Mouse (Mus musculus) left cerebral cortex, adult 18-20 months (tissue): Measurements from ENCODE around the gene Irf2. TPM values are rescaled to one million over a fixed set of nuclear protein-coding genes. Genes with fewer than 3 reads are reported as not detected.
A peak's percentile ranks its signal among the peaks of the same experiment; 100 is the strongest.

Experiments
- DNase-seq, 2 experiments: peaks; one replicate each; pipeline ENCODE4 v3.0.0; 2021 to 2022; ENCODE audit warnings: low spot score in 2 of 2, mixed read lengths in 1 of 2
- long read RNA-seq, 2 experiments: library from polyadenylated mRNA; stranded (forward); transcript quantifications; one replicate each; pipeline ENCODE4 v2.0.0; 2021
- total RNA-seq, 2 experiments: library from RNA; stranded (reverse); gene quantifications; 2 replicates each; pipeline ENCODE4 v1.2.3; 2021

The Irf2 gene
- 10 to 100 TPM; 71.4 to 77.4 TPM for total RNA-seq
- long read RNA-seq, experiment 1, transcript Irf2-201 (9 exons, 2,497 nt), result major isoform, 21 of 34 reads
- long read RNA-seq, experiment 1, partial matches to known transcripts, result 4 of 34 reads
- long read RNA-seq, experiment 1, other reads (novel, unspliced or antisense), result 8 of 34 reads
- long read RNA-seq, experiment 2, transcript Irf2-201 (9 exons, 2,497 nt), result major isoform, 13 of 22 reads
- long read RNA-seq, experiment 2, partial matches to known transcripts, result 1 of 22 reads
- long read RNA-seq, experiment 2, other reads (novel, unspliced or antisense), result 5 of 22 reads

DNA sequence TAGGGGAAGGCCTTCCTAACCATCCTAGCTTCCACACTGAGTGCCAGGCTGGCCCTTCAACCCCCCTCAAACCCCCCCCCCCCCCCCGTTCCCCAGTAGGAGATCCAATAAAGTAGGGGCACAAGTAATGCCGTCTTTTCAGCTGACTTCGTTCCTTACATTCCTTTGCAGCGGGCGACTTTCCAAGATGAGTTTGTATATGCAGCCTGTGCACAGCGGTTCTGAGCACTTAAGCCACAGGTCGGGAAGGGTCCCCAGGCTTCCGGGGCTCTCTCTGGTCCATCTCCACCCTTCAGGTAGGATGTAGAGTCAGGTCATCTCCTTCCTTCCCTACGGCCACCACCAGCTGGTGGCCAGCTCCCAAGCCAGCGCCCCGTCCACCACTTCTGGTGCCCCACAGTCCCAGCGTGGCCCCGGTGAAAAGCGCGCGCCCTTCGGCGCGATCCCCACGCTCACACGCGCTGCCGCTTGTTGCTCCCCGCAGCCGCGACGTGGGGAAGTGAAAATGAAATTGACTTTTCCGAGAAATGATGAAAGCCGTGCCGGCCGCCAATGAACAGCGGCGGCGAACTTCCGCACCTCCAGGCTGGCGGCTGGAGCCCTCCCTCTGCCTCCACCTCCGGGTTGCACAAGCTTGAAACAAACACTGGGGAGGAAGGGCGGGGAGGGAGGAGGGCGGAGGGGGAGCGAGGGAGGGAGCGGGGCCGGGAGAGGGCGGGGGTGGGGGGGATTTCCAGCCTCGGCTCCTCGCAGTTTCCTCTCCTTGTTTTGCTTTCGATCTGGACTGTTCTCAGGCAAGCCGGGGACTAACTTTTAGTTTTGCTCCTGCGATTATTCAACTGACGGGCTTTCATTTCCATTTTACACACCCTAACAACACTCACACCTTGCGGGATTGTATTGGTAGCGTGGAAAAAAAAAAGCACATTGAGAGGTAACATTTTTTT is at the start of gene Irf2:
TSS of gene Irf2 (plus strand) at position 730 of the 947 bp plus-strand sequence.
- peak; percentile 62 to 74 for DNase-seq

DNA sequence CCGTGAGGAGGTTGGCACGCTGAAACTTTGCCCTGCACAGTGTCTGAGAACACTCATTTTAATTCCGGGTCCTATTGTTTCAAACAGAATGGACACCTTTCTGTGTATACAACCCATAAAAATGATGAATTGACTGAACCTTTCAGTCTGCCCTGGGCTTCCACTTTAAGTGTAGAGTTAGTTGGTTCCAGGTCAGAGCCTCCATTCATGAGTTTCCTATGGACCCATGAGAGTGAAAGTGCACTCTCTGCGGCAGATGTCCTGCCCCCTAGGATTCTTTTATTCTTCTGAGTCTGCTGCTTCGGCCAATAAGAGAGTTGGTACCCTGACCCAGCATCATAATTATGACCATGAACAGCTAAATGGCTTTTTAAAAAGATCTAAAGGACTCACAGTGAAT is 49.4 kb upstream of the Irf2 start:
- no peak for DNase-seq

DNA sequence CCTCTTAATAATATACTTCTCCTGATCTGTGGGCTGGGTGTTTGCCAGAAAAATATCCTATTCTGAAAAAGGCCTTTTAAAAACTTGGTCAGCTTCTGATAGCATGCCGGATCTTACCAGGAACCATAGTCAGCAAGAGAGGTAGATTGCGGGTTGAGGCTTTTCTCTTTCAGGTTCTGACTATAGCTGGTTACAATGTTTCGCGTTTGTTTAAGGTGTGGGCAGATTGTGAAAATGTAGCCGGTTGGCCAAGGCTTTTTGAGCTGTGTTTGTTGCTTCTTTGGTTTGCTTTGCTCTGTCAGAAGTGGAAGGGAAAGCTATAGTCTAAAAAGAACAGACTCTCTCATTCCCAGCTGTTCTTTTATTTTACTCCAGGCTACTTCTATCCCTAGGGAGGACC is 49.0 kb upstream of the Irf2 start:
- no peak for DNase-seq

DNA sequence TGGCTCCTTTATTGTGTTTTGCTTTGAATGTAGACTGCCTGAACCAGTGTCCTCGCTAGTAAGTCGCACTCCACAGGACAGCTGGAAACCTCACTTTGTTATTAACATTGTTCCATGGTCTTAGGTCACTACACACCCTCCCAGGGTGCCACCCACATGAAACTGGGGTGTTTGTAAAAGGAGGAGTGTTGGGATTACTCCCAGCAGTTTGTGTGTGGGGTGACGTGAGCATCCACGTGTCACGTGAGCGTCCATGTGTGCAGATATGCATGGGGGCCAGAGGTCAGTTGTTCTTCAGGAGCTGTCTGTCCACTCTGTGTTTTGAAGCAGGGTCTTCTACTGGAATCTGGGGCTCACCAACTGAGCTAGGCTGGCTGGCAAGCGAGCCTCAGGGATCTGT is 48.2 kb upstream of the Irf2 start:
- no peak for DNase-seq

- no peak for DNase-seq
Observed at GRCm38 (mm10) chr8:46696256-46697041, 43.1 kb upstream of the Irf2 start.

DNA sequence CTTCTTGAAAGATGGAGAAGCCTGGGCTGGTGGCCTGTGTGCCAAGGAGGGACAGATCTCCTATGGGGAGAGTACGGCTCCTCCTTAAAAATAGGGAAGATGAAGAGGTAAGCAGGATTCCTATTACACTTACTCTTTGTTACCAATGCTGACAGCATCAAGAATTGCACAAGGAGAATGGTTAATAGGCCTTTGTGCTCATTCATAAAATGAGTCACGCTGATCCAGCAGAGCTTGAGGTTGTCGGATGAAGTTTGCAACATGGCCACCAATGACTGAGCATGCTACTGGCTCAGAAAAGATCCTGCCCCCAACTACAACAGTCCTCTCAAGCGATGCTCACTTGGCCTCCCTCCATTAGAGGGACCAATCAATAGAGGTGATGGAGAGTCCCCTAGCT is 42.0 kb upstream of the Irf2 start:
- no peak for DNase-seq

- DNase-seq, result no peak
Observed at GRCm38 (mm10) chr8:46698162-46698561, 41.4 kb upstream of the Irf2 start.

GRCm38 (mm10) chr8:46705145-46705544 is 34.4 kb upstream of the Irf2 start:
- no peak for DNase-seq

DNA sequence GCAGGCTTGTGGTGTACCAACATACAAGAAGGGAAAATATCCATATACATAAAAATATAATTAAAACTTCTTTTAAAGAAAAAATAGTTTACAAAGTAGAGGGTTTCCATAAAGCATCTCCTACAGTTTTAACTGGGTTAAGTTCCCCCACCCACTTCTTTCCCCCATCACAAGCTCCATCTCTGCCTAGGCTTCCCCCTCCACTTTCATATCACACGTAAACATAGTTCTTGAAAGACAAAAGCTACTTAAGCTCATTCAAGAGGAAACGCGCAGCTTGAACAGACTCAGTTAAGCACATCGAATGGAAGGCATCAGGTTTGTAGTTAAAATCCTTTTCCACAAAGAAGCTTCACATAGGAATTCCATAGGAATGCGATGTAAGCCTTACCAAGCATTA is 32.8 kb upstream of the Irf2 start:
- no peak for DNase-seq

DNA sequence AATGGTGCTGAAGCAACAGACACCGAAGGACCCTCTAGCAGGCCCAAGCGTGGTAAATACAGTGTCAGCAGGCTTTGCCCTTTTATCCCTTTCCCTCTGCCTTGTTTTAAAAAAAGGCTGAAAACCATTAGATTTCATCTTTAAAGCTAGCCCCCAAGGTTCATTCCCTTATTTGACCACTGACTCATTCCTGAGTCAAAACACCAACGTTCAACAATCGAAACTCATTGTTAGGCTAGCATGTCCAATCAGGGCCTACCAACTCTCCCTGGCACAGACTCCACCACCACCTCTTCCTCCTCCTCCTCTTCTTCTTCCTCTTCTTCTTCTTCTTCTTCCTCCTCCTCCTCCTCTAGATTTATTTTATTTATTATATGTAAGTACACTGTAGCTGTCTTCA is 30.2 kb upstream of the Irf2 start:
- no peak for DNase-seq

DNA sequence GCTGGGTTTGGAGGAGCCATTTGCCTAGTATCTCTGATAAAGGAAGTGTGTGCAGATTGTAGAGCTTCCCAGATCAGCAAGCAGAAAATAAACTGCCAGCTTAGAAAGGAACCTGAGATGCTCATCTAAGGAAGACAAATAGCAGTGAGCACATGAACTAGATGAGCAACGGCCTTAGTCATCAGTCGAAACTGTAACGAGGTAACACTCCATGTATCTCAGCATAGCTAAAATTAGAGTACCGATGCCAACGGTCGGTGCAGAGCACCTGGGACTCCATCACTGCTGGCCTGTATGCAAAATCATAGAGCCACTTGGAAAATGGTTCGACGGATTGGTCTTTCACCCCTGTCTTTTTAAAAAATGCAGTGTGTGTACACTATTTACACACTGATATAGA is 29.2 kb upstream of the Irf2 start:
- DNase-seq, result no peak

DNA sequence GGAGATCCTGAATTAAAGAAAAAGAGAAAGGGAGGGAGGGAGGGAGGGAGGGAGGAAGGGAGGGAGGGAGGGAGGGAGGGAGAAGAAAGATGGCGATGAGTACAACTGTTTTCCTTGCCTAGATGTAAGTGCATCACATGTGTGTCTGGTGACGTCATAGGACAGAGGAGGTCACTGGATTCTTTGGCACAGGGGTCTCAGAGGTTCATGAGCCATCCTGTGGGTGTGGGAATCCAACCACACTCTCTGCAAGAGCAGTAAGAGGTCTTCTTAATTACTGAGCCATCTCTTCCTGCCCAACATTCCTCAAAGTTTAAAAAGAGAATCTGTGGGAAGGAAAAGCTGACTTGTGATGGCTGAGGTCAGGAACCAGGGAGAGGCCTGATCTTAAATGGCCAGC is 28.0 kb upstream of the Irf2 start:
- no peak for DNase-seq

- no peak for DNase-seq
Observed at GRCm38 (mm10) chr8:46713178-46713577, 26.4 kb upstream of the Irf2 start.

- DNase-seq, result no peak
Observed at GRCm38 (mm10) chr8:46713844-46714243, 25.7 kb upstream of the Irf2 start.

DNA sequence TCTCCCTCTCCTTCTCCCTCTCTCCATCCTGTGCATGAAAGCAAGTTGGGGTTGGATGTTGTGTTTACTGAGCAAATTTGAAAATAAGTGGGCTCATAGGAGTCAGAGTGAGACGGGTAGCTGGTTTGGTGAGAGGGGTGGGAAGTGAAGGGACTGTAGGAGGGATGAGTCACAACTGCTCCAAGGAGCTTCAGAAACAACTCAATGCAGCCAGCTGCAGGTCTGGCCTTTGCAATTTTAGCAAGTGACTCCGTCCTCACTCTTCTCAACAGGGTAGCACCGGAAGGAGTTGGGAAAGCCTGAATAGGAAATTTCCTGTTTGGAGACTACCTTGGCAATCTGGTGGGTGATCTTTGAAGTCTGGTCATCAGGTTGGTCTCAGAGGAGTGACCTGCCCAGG is 25.1 kb upstream of the Irf2 start:
- peak in 1 of 2 experiments; percentile 47 for DNase-seq

GRCm38 (mm10) chr8:46716477-46716876 is 23.1 kb upstream of the Irf2 start:
- DNase-seq, result no peak

GRCm38 (mm10) chr8:46717170-46717569 is 22.4 kb upstream of the Irf2 start:
- DNase-seq, result no peak

- DNase-seq, result no peak
Observed at GRCm38 (mm10) chr8:46718301-46718700, 21.2 kb upstream of the Irf2 start.

- no peak for DNase-seq
Observed at GRCm38 (mm10) chr8:46718747-46719146, 20.8 kb upstream of the Irf2 start.

DNA sequence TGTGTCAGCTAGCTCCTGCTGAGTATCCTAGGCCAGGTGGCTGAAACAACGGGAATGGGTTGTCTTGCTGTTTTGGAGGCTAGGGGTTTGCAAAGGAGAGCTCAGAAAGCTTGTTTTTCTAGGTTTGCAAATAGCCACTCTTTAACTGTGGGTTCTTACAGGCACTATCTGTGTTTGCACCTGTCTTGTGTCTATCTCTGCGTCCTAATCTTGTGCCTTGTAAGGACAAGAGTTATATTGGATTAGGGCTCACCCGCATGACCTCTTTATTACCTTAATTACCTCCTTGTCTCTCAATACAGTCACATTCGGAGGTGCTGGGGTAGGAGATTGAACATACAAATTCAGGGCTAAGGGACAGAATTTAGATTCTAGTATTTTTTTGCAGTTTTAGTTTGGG is 18.9 kb upstream of the Irf2 start:
- DNase-seq, result no peak

DNA sequence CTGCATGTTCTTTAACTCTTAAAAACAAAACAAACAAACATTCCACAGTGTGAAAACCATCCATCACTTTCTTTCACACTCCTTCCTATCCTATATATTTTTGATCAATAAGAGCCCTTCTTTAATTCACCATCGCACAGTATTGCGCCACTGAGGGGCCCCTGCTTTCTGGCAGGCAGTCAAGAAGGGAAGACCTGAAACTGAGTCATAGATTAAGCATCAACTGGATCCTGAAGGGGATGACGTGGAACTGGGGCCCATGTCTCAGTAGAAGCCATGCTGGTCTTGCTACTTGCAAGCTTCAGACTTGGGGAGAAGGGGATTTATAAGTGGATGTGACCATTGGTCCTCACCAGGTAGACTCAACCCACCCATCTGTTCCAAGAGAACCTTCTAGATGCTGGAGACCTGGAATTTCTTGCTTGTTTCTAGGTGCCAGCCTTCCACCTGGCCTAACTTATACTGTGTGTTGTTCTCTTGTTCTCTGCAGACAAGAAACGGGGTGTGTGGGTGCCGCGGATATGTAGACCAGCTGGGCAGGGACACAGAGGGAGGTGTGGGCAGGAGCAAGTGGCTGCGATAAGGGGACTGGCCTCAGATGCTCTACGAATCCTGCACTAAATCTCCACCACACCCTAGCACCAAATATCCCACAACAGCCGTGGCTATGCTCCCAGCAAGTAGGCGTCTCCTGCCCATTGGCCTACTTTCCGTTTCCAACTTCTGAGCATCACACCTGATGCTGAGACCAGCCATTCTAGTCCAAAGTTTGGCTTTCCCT is 18.3 kb upstream of the Irf2 start:
- DNase-seq, result peak; percentile 30 to 45
